Mouse (Mus musculus) kidney, adult 2 months (tissue): ENCODE measurements around the gene Fras1.

Experiments
- CTCF ChIP-seq: fragments of 200-500 bp; conservative IDR thresholded peaks from 2 replicates; pipeline ENCODE4 v1.5.1; 2011; ENCODE audit warnings: low read depth, mild to moderate bottlenecking, control low read depth, low read length, moderate library complexity, mixed read lengths; ENCODE audit not compliant: insufficient read depth, insufficient read length
- POLR2A ChIP-seq: fragments of 200-500 bp; IDR thresholded peaks from one replicate; pipeline ENCODE4 v1.6.1; 2011; ENCODE audit warnings: low read depth, low read length, control low read depth

GRCm38 (mm10) chr5:96584730-96585129 is 211.0 kb downstream of the Fras1 start:
- no peak for TF ChIP-seq CTCF
- no peak for TF ChIP-seq POLR2A
